ENCODE assay signal across 22 mouse cellular contexts in the genomic region with DNA sequence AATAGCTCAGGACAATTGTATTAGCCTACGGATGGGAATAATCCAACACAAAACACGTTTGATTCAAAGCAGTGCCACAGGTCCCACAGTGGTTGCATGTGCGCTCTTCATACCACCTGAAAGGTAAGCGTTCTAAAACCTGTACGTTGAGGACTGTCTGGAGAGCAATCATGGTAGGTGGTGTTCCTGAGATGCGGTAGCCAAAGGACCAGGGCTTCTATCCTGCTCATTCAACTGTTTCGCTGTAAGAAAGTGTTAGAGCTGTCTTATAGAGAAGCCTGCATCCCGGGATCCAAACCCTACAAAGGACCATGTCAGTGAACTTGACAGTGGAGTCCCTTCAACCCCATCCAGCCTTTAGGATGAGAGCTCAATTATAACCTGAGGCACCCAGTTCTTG. TPM values are rescaled to one million over a fixed set of nuclear protein-coding genes. Genes with fewer than 3 reads are reported as not detected.
DNase-seq lines count a peak whose midpoint lies in the region; ATAC-seq and TF ChIP-seq lines count a peak whose summit lies in the region.
"Had no signal": no experiment of that assay in that cellular context is flagged by ENCODE, and none has a peak within 500 bp of the region (broad histone marks: within the 10 kb centered on the region; RNA-seq: fewer than 3 reads in every experiment).

No protein-coding gene starts in this region.

- intact Hi-C loops in gastrocnemius, adult 2 months (cut with DNase I): no loop called here
- intact Hi-C loops in gastrocnemius, postnatal 36 days (cut with DNase I): no loop called here

- no peaks in the 10 kb centered on the region for H3K27me3 ChIP-seq in heart, embryonic 15.5 days
- no peaks in the 10 kb centered on the region for H3K27me3 ChIP-seq in kidney, embryonic 15.5 days
- no peaks in the 10 kb centered on the region; the same call in 1 of the 2 replicates for H3K27me3 ChIP-seq in neural tube, embryonic 13.5 days
- H3K27me3 ChIP-seq: hindbrain, embryonic 13.5 days; liver, embryonic 12.5 days; midbrain, embryonic 15.5 days had no signal

- no peaks in the 10 kb centered on the region for H3K9me3 ChIP-seq in heart, embryonic 15.5 days (replicated peaks)
- no peaks in the 10 kb centered on the region; the same call in 1 of the 2 replicates for H3K9me3 ChIP-seq in kidney, embryonic 15.5 days (replicated peaks)
- no peaks in the 10 kb centered on the region for H3K9me3 ChIP-seq in neural tube, embryonic 13.5 days
- H3K9me3 ChIP-seq: G1E; hindbrain, embryonic 13.5 days; liver, embryonic 12.5 days; midbrain, embryonic 15.5 days had no signal

- no peak for DNase-seq in gastrocnemius, adult 2 months
- DNase-seq in gastrocnemius, postnatal 36 days: no peak
- DNase-seq in heart, postnatal 4 days: no peak
- no peak for DNase-seq in kidney, postnatal 25 days
- no peak for DNase-seq in neural tube, embryonic 10.5 days (ENCODE audit: extremely low spot score, low spot score)
- DNase-seq: adrenal gland, postnatal 10 days; cerebellum, adult 9-10 months; gastrocnemius, postnatal 25 days; kidney, adult 18-20 months; right cerebral cortex, postnatal 14 days; spleen, adult 18-20 months had no signal

- TF ChIP-seq CTCF in gastrocnemius, adult 2 months (IDR thresholded peaks at IDR 0.05): no peak

- H3K36me3 ChIP-seq in heart, embryonic 15.5 days: no peaks in the 10 kb centered on the region
- H3K36me3 ChIP-seq in kidney, embryonic 15.5 days: no peaks in the 10 kb centered on the region
- no peaks in the 10 kb centered on the region for H3K36me3 ChIP-seq in neural tube, embryonic 13.5 days
- H3K36me3 ChIP-seq: G1E; hindbrain, embryonic 13.5 days; liver, embryonic 12.5 days; midbrain, embryonic 15.5 days had no signal

- H3K27ac ChIP-seq in gastrocnemius, adult 2 months: peak overlapping the region; percentile 68
- H3K27ac ChIP-seq in heart, embryonic 15.5 days: peak overlapping the region; percentile 94
- peak overlapping the region; percentile 85; the same call in 1 of the 2 replicates for H3K27ac ChIP-seq in kidney, embryonic 15.5 days
- peak overlapping the region; percentile 42; the same call in 1 of the 2 replicates for H3K27ac ChIP-seq in neural tube, embryonic 13.5 days (replicated peaks)
- H3K27ac ChIP-seq: liver, embryonic 12.5 days; midbrain, embryonic 15.5 days had no signal

- no peak overlapping the region for H3K4me2 ChIP-seq in heart, embryonic 15.5 days
- no peak overlapping the region for H3K4me2 ChIP-seq in kidney, embryonic 15.5 days
- H3K4me2 ChIP-seq in neural tube, embryonic 13.5 days: no peak overlapping the region
- H3K4me2 ChIP-seq: hindbrain, embryonic 13.5 days; liver, embryonic 12.5 days; midbrain, embryonic 15.5 days had no signal

- peaks cover 56% of the 10 kb centered on the region for H3K4me1 ChIP-seq in heart, embryonic 15.5 days (replicated peaks)
- H3K4me1 ChIP-seq in kidney, embryonic 15.5 days: peaks cover 38% of the 10 kb centered on the region
- H3K4me1 ChIP-seq in neural tube, embryonic 13.5 days (replicated peaks): peaks cover 26% of the 10 kb centered on the region

- H3K4me3 ChIP-seq in gastrocnemius, adult 2 months: no peak overlapping the region
- no peak overlapping the region for H3K4me3 ChIP-seq in heart, embryonic 15.5 days
- H3K4me3 ChIP-seq in kidney, embryonic 15.5 days (replicated peaks): no peak overlapping the region
- no peak overlapping the region for H3K4me3 ChIP-seq in neural tube, embryonic 13.5 days
- H3K4me3 ChIP-seq: erythroblast, embryonic 14.5 days; hindbrain, embryonic 13.5 days; liver, embryonic 12.5 days; midbrain, embryonic 15.5 days; myocyte had no signal

- ATAC-seq in heart, embryonic 15.5 days (replicated peaks; ENCODE audit: insufficient number of reproducible peaks, insufficient read depth, low FRiP score, low read depth): no peak
- ATAC-seq in kidney, embryonic 15.5 days (replicated peaks; ENCODE audit: low FRiP score): no peak
- ATAC-seq in neural tube, embryonic 13.5 days (ENCODE audit: low read depth): no peak
- ATAC-seq: activated CD4-positive, CD25-positive, alpha-beta regulatory T cell, adult 4 months; forebrain, embryonic 14.5 days; liver, embryonic 12.5 days; midbrain, embryonic 15.5 days had no signal

- H3K9ac ChIP-seq in heart, embryonic 15.5 days: no peak overlapping the region
- H3K9ac ChIP-seq in kidney, embryonic 15.5 days: no peak overlapping the region
- H3K9ac ChIP-seq in neural tube, embryonic 13.5 days: no peak overlapping the region
- H3K9ac ChIP-seq: hindbrain, embryonic 13.5 days; liver, embryonic 12.5 days; midbrain, embryonic 15.5 days had no signal

- 87% methylated on average over 8 of the region's 8 CpGs for WGBS in heart, embryonic 15.5 days
- 90% methylated on average over 8 of the region's 8 CpGs for WGBS in kidney, embryonic 15.5 days
- WGBS in neural tube, embryonic 13.5 days: 91% methylated on average over 8 of the region's 8 CpGs

RNA-seq across cellular contexts. Expression of a gene that starts 49.4 kb away (rescaled TPM):
- not detected for total RNA-seq in gastrocnemius, adult 2 months (2021)
- total RNA-seq in gastrocnemius, postnatal 36 days (2021): not detected
- 0.62 and 0.75 TPM in 2 replicates for polyA plus RNA-seq in heart, embryonic 15.5 days (2015; fragmentation: Nextera tagmentation; extraction: Ambion mirVana)
- under 1 TPM; 0.54 to 0.60 TPM for total RNA-seq in heart, postnatal 4 days (2021)
- polyA plus RNA-seq in kidney, embryonic 15.5 days (2015; fragmentation: Nextera tagmentation; extraction: Ambion mirVana): 1.6 and 1.8 TPM in 2 replicates
- not detected in 2 replicates for polyA plus RNA-seq in neural tube, embryonic 13.5 days (2015; fragmentation: Nextera tagmentation; extraction: Ambion mirVana)
- total RNA-seq: gastrocnemius, postnatal 25 days had no signal
- polyA plus RNA-seq: erythroblast, embryonic 14.5 days; G1E had no signal

Comparison
In these comparisons a context has a peak if more than half of its experiments do, and no peak if none do; other contexts are left out.
1. H3K27ac ChIP-seq: peak in every context shown above with its lines; median percentile 94 in heart, embryonic 15.5 days; 85 in kidney, embryonic 15.5 days; 68 in gastrocnemius, adult 2 months; 42 in neural tube, embryonic 13.5 days.